Mouse (Mus musculus) E14TG2a.4 (cell line): ENCODE results near the gene Pdzd7.

ENCODE experiments used
- CTCF ChIP-seq: conservative IDR thresholded peaks from 2 replicates; pipeline ENCODE4 v1.5.1; 2014; ENCODE audit warnings: low read length
- NANOG ChIP-seq: IDR thresholded peaks from 2 replicates; pipeline ENCODE4 v1.6.1; 2014; ENCODE audit warnings: borderline replicate concordance, low read length, mixed read lengths
- POU5F1 ChIP-seq: IDR thresholded peaks from 2 replicates; pipeline ENCODE4 v1.6.1; 2014; ENCODE audit warnings: low read length, borderline replicate concordance

DNA sequence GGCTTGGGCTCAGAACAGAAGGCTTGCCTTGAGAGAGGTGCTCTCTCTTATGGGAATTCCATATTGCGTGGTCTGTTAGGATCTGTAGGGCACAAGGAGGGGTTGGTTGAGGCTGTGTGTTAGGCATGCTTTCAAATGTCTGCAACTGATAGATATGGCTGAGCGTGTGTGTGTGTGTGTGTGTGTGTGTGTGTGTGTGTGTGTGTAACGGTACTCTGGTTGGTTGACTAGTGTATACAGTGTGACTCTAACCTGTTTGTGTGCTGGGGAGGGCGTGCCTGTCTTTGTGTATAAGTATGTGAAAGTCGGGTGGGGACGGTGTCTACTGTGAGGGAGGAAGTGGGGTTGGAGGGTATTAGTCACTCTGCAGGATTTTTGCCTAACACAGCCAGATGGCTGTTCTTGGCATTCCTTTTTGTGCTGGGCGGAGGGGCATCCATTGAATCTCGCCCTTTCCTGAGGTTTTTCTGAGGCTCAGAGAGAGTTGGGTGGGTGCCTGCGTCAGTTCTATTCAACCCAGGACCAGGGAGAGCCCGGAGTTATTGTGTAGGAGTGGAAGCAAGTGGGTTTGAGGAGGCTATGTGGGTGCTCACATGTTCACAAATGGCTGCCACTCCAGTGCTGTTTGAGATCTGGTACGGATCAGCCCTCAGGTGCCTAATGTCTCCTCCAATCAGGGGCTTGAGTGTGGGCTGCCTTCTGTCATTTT, 2.6 kb upstream of the Pdzd7 start:
- TF ChIP-seq CTCF (no peak), NANOG (no peak), POU5F1 (no peak)
